Comparison of ENCODE assay signal across 23 mouse cellular contexts in the genomic region with DNA sequence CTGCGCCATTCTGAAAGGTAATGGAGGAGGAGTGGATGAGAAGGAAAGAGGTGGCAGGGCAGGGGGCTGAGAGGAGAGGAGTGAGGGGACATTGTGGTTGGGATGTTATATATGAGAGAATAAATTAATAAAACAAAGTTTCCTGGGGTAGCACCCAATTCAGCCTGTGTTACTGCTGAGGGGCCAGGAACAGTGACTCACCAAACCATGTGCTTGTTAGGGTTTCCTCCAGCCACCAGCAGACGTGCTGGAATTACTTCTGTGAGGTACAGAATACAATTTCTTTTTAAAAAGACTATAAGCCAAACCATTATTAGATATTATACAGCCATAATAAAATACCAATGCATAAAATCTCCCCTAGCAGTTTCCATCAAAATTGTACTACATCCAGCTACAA. TPM values are rescaled to one million over a fixed set of nuclear protein-coding genes. Genes with fewer than 3 reads are reported as not detected.
"Had no signal": no experiment of that assay in that cellular context is flagged by ENCODE, and none has a peak within 500 bp of the region (broad histone marks: within the 10 kb centered on the region; RNA-seq: fewer than 3 reads in every experiment).

No protein-coding gene starts in this region.

- H3K9ac ChIP-seq: limb, embryonic 12.5 days; limb, embryonic 15.5 days; liver, embryonic 14.5 days; liver, postnatal 0 days; lung, embryonic 14.5 days; midbrain, embryonic 12.5 days; midbrain, embryonic 15.5 days had no signal

- H3K4me2 ChIP-seq: limb, embryonic 15.5 days; liver, embryonic 11.5 days; lung, embryonic 14.5 days; midbrain, embryonic 12.5 days; midbrain, embryonic 15.5 days had no signal

- H3K36me3 ChIP-seq: limb, embryonic 12.5 days; limb, embryonic 15.5 days; midbrain, embryonic 12.5 days; midbrain, embryonic 15.5 days had no signal

- H3K27ac ChIP-seq: kidney, postnatal 0 days; left cerebral cortex, adult 2 months; limb, embryonic 12.5 days; limb, embryonic 15.5 days; liver, embryonic 14.5 days; macrophage; midbrain, embryonic 12.5 days; midbrain, embryonic 15.5 days; stomach, postnatal 0 days had no signal

- DNase-seq: layer of hippocampus, postnatal 36 days; left cerebral cortex, postnatal 4 days; liver, postnatal 0 days; lung, embryonic 14.5 days; thymus, adult 2 months; thymus, postnatal 14 days; thymus, postnatal 4 days had no signal

- H3K9me3 ChIP-seq: limb, embryonic 12.5 days; limb, embryonic 15.5 days; midbrain, embryonic 12.5 days; midbrain, embryonic 15.5 days had no signal

- H3K4me3 ChIP-seq: left cerebral cortex, adult 2 months; limb, embryonic 12.5 days; limb, embryonic 15.5 days; midbrain, embryonic 12.5 days; midbrain, embryonic 15.5 days had no signal

- H3K27me3 ChIP-seq: limb, embryonic 15.5 days; midbrain, embryonic 12.5 days; midbrain, embryonic 15.5 days had no signal

- H3K4me1 ChIP-seq: limb, embryonic 12.5 days had no signal

RNA-seq across cellular contexts. Expression of a gene that starts 18.9 kb away (rescaled TPM):
- total RNA-seq: layer of hippocampus, adult 8-10 months; layer of hippocampus, postnatal 36 days; left cerebral cortex, adult 2 months; left cerebral cortex, postnatal 4 days had no signal
- polyA plus RNA-seq: macrophage; midbrain, embryonic 12.5 days; neural tube, embryonic 11.5 days; neural tube, embryonic 14.5 days had no signal

RNA-seq across cellular contexts. Expression of a gene that starts 27.0 kb away (rescaled TPM):
- total RNA-seq: megakaryocyte, adult 5-6 weeks had no signal
- polyA plus RNA-seq: kidney, embryonic 14.5 days; kidney, postnatal 0 days; liver, embryonic 11.5 days; liver, postnatal 0 days; lung, postnatal 0 days; macrophage had no signal
